Mouse (Mus musculus): ENCODE measurements at regions not wholly inside any gene's neighbourhood (a gene's known extent, or its start where the extent isn't known, plus 50 kb on each side); places are given as distances from the start of the nearest gene placed in this dataset.

DNA sequence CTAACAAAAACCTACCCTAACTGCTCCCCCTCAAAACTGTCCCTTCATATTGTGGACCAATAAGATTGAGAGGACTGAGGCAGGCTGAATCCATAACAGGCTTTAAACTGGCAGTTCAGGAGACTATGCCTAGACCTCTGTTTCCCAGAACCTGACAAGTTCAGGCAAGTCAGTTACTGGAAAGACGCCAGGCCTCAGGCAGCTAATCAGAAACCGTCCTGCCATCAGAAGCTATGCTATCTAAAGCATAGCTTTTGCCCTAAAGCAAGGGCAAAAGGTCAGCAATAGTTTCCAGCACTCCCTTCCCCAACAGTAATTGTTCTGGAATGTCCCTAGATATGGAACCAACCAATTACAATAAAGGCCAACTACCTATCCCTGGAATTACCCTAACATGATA lies 273.0 kb downstream of the Bche start:
- DNase-seq (ENCODE audit: low spot score): no peak

DNA sequence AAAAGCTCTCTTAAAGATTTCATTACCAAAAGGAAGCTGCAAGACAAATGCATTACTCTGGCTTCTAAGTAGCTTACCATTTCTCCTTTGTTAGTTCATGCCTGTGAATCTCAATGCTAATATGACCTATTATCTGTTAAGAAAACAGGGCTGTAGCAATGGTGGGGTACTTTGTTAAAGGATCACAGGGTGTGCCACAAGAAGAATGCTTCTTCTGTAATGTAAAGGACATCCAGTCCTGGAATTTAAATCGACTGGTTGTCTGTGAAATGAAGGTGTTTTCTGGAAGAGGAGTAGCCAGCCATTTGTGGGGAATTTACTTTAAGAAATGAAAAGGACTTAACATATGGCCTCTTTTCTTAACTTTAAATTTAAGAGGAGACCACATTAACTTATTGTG lies 273.9 kb downstream of the Bche start:
- DNase-seq (ENCODE audit: low spot score): no peak

DNA sequence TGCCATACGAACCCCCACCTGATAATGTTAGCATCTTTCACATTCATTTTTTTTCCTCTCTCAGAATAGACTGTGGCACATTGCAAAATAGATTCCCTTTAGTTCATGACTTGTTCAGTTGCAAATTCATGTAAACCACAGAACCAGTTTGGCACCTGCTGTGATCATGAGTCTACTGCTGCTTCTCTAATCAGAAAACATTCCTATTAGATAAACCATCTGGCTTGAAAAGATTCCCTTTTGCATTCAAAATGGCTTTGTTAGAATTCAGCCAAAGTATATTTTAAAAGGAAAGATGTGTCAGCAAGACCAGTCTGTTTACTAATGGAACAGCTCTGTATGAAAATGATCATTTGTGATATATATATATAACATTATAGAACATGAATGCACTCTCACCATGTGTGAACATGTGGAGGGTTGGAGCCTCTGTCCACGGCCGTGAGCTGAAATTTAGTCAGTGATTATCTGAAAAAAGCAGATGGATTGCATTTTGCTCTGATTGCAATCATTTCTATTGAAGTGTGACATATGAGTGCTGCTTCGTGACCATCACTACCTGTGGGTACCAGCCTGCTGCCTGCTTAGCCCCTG lies 298.2 kb downstream of the Bche start:
- no peak for DNase-seq (ENCODE audit: low spot score)

DNA sequence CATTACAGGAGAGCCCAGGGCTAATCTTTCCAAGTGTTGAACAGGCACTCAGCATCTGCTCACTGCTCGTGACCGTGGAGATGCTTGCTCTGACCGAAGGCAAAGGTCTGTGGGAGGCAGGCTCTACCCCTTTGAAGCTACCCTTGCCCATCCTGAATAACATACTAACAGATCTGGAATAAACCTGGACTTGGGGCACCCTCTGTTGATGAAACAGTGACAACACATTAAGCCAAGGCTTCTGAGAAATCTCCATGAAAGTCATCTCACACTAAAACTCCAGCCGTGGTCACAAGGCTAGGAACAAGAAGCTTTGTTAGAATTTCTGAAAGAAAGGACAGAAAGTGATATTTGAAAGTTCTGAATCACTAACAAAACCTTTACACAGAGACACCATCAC lies 306.8 kb downstream of the Bche start:
- DNase-seq (ENCODE audit: low spot score): no peak

GRCm38 (mm10) chr3:73395808-73396207 lies 312.4 kb downstream of the Bche start:
- no peak for DNase-seq (ENCODE audit: low spot score)

GRCm38 (mm10) chr3:73389722-73390651 lies 318.2 kb downstream of the Bche start:
- no peak for DNase-seq (ENCODE audit: low spot score)

GRCm38 (mm10) chr3:73354861-73355496 lies 297.4 kb upstream of the Slitrk3 start:
- no peak for DNase-seq (ENCODE audit: low spot score)

- peak; percentile 38 for DNase-seq (ENCODE audit: low spot score)
These were observed 285.6 kb upstream of the Slitrk3 start for GRCm38 (mm10) chr3:73343199-73343598.

DNA sequence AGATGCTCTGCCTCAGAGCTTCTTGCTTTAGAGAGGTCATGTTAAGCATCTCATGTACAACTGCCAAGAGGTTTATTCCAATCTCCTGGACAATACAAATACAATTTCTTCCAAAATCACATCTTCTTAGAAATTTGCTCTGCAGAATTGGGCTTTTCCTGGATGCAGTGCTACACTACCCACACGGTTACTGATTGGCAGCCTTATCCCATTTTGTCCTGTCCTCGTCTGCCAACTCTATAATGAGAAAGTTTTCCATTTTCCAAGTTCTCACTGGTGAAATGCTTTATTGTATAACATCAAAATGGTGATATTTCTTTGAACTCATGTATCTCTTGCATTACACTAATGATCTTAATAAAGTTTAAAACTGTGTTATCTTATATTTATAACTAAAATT lies 282.1 kb upstream of the Slitrk3 start:
- no peak for DNase-seq (ENCODE audit: low spot score)

GRCm38 (mm10) chr3:73323214-73323613 lies 265.6 kb upstream of the Slitrk3 start:
- no peak for DNase-seq (ENCODE audit: low spot score)

Measured in testis, postnatal 10 days (tissue).